Mouse (Mus musculus) urinary bladder, adult 18-20 months (tissue): Measurements from ENCODE around the gene Prorsd1.
"Not testable (repeated sequence)": the region's sequence is repeated elsewhere in the genome, so short reads cannot be mapped to it uniquely, and the experiment has no call there.

ENCODE experiments used
- DNase-seq, 2 experiments: peaks; one replicate each; pipeline ENCODE4 v3.0.0; 2022; ENCODE audit warnings: low spot score in 2 of 2, mixed read lengths in 2 of 2

Prorsd1 gene

GRCm38 (mm10) chr11:29514682-29515412 is at the start of gene Prorsd1:
Gene Prorsd1, minus strand, starts transcription at chr11:29515033.
- peak; percentile 80 to 86 for DNase-seq

GRCm38 (mm10) chr11:29563406-29563805 is 48.6 kb upstream of the Prorsd1 start:
- DNase-seq = no peak

- no peak for DNase-seq
These were observed 46.2 kb upstream of the Prorsd1 start for GRCm38 (mm10) chr11:29560990-29561389.

GRCm38 (mm10) chr11:29560452-29560851 is 45.6 kb upstream of the Prorsd1 start:
- DNase-seq = no peak

GRCm38 (mm10) chr11:29549425-29549778 is 34.6 kb upstream of the Prorsd1 start:
- DNase-seq = no peak

GRCm38 (mm10) chr11:29548504-29549424 is 33.9 kb upstream of the Prorsd1 start:
- no peak for DNase-seq

- peak; percentile 87 to 94 for DNase-seq
These were observed 33.1 kb upstream of the Prorsd1 start, which contains the start of the genes Clhc1 and Rps27a for GRCm38 (mm10) chr11:29547752-29548503. Gene Clhc1, plus strand, starts transcription at chr11:29547950. Gene Rps27a, minus strand, starts transcription at chr11:29548109.

- DNase-seq = no peak
These were observed 32.5 kb upstream of the Prorsd1 start for GRCm38 (mm10) chr11:29547249-29547751.

- DNase-seq = no peak
These were observed 31.9 kb upstream of the Prorsd1 start for GRCm38 (mm10) chr11:29546762-29547161.

GRCm38 (mm10) chr11:29546297-29546696 is 31.5 kb upstream of the Prorsd1 start:
- DNase-seq = not testable (repeated sequence)

GRCm38 (mm10) chr11:29545150-29545752 is 30.4 kb upstream of the Prorsd1 start:
- not testable (repeated sequence) for DNase-seq

GRCm38 (mm10) chr11:29544225-29544945 is 29.6 kb upstream of the Prorsd1 start:
- no peak for DNase-seq

GRCm38 (mm10) chr11:29538201-29538600 is 23.4 kb upstream of the Prorsd1 start:
- DNase-seq = no peak

GRCm38 (mm10) chr11:29525988-29526794 is 11.4 kb upstream of the Prorsd1 start, which contains the start of gene Mtif2:
Gene Mtif2, plus strand, starts transcription at chr11:29526408.
- peak; percentile 62 to 77 for DNase-seq

GRCm38 (mm10) chr11:29514325-29514681 is 530 bp downstream of the Prorsd1 start:
- no peak for DNase-seq

- DNase-seq = no peak
These were observed 1.9 kb downstream of the Prorsd1 start for GRCm38 (mm10) chr11:29512818-29513535.

- DNase-seq = no peak
These were observed 5.4 kb downstream of the Prorsd1 start for GRCm38 (mm10) chr11:29509421-29509820.

- DNase-seq = no peak
These were observed 9.8 kb downstream of the Prorsd1 start for GRCm38 (mm10) chr11:29504899-29505625.
